Mouse (Mus musculus): ENCODE data around the gene Prkg1. TPM values are rescaled to one million over a fixed set of nuclear protein-coding genes. Genes with fewer than 3 reads are reported as not detected.

Prkg1 gene
- polyA plus RNA-seq, 1 experiment from 2014 or later = 11.5 TPM

DNA sequence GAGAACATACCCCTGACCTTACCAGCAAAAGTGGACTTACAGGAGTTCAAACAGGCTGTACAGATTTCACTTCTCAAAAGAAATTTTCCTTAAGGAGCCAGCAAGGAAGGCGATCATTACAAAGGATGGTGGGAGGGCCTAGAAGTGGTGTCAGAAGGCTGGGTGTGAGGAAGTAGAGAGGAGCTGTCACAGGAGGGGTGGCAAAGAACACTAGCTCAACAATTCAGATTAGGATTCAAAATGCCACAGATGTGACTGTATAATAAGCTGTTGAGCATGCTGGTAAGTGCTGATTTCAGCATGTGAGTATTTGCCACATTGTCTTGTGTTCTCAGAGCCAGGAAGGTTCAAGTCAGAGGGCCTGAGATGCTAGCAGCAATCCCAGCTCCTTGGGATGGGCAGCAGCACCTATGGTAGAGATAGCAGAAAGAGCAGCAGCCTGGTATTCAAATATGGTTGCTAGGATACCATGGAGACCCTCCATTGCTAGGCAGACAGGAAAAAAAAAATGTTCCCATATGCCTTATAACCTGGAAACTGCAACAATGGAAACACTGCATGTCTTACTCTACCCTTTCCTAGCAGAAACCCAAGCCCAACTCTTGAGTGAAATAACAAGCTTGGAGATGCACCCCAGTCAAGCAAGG, 106.0 kb downstream of the Prkg1 start:
- Histone ChIP-seq H3K4me1 (0 out of 2 replicates have a peak, but pooled peaks cover 4% of the 10 kb centered on the region), H3K4me2 (replicated peaks) (no peak overlapping the region), H3K4me3 (no peak overlapping the region), H3K36me3 (no peaks in the 10 kb centered on the region), H3K27me3 (replicated peaks) (no peaks in the 10 kb centered on the region), H3K27ac (no peak overlapping the region), H3K9ac (no peak overlapping the region), H3K9me3 (no peaks in the 10 kb centered on the region)
- no peak for ATAC-seq (ENCODE audit: low FRiP score, low read depth)
- WGBS = 85% methylated on average over 1 of the region's 1 CpGs

- Histone ChIP-seq H3K4me1 (0 out of 2 replicates have a peak, but pooled peaks cover 4% of the 10 kb centered on the region), H3K4me2 (replicated peaks) (no peak overlapping the region), H3K4me3 (no peak overlapping the region), H3K27ac (no peak overlapping the region), H3K36me3 (no peaks in the 10 kb centered on the region), H3K9ac (no peak overlapping the region), H3K9me3 (no peaks in the 10 kb centered on the region), H3K27me3 (replicated peaks) (no peaks in the 10 kb centered on the region)
- 82% methylated on average over 7 of the region's 7 CpGs for WGBS
- ATAC-seq (ENCODE audit: low FRiP score, low read depth) = no peak
These were observed 108.6 kb downstream of the Prkg1 start for GRCm38 (mm10) chr19:31656256-31656655.

DNA sequence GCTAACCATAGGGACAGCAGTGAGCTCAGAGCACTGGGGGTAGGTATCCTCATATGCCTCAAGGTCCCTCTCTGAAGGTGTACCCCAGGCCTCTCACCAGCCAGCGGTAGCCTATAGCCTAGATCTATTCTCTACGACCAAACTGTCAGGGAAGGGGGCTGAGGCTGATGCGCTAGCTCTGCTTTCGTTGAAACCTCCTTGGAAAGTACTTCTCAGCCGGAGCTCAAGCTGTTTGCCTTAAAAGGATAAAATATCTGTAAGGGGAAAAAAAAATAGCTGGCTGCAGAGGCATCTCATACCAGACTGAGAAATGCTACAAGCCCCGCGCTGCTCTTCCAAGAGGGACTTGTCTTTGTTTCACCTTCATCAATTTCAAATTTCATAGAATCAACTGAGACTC, 109.0 kb downstream of the Prkg1 start:
- no peak overlapping the region for H3K4me2 ChIP-seq (replicated peaks)

DNA sequence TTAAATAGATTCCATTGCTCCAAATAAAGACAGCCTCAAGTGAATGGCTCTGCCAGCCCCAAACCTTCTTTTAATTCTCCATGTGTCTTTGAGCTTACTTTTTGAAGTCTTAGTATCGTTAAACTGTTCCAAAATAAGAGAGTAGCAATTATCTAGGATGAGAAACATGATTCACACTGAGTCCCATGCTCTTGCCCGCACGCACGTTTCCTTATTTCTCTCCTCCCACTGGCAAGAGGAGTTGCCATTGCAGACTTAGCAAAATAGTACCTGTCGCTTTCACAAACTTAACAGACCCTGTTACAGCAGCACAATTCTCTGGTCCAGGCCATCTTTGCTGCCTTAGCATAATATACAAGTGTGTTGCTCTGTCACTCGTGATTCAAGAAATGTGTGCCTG, 110.8 kb downstream of the Prkg1 start:
- Histone ChIP-seq H3K9ac (no peak overlapping the region), H3K36me3 (no peaks in the 10 kb centered on the region), H3K27me3 (replicated peaks) (no peaks in the 10 kb centered on the region), H3K27ac (no peak overlapping the region), H3K4me1 (0 out of 2 replicates have a peak, but pooled peaks cover 1% of the 10 kb centered on the region), H3K9me3 (no peaks in the 10 kb centered on the region), H3K4me2 (replicated peaks) (no peak overlapping the region), H3K4me3 (no peak overlapping the region)
- ATAC-seq (ENCODE audit: low FRiP score, low read depth) = no peak
- WGBS = 89% methylated on average over 6 of the region's 6 CpGs

More for the DNA sequence above, 109.0 kb downstream of the Prkg1 start:
- WGBS = 85% methylated on average over 7 of the region's 7 CpGs
- H3K27ac ChIP-seq = no peak overlapping the region
- H3K9me3 ChIP-seq = no peaks in the 10 kb centered on the region
- no peak overlapping the region for H3K9ac ChIP-seq
- no peak for ATAC-seq (ENCODE audit: low FRiP score, low read depth)
- H3K27me3 ChIP-seq (replicated peaks) = no peaks in the 10 kb centered on the region
- 0 out of 2 replicates have a peak, but pooled peaks cover 4% of the 10 kb centered on the region for H3K4me1 ChIP-seq
- no peak overlapping the region for H3K4me3 ChIP-seq
- no peaks in the 10 kb centered on the region for H3K36me3 ChIP-seq

DNA sequence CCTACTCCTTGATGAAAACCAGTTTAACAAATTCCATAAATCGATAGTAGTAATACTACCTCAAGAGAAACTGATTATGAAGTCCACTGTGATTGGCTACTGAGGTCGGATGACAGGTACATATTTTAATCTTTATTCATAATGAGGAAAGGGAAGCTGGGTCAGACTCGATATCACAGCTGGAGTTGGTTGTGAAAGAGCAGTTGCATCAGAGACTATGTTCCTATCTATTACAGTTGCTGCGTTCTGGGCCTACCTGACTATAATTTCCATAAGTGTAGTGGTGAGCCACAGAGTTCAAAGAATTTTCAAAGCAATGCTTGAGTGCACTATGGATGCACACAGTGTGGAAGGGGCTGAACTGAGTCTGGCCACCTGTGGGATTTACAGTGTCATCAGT, 114.4 kb downstream of the Prkg1 start:
- Histone ChIP-seq H3K4me3 (no peak overlapping the region), H3K4me1 (no peaks in the 10 kb centered on the region), H3K27me3 (replicated peaks) (no peaks in the 10 kb centered on the region), H3K4me2 (replicated peaks) (no peak overlapping the region), H3K9ac (no peak overlapping the region), H3K27ac (no peak overlapping the region), H3K36me3 (no peaks in the 10 kb centered on the region), H3K9me3 (no peaks in the 10 kb centered on the region)
- ATAC-seq (ENCODE audit: low FRiP score, low read depth) = no peak
- WGBS = 92% methylated on average over 4 of the region's 4 CpGs

DNA sequence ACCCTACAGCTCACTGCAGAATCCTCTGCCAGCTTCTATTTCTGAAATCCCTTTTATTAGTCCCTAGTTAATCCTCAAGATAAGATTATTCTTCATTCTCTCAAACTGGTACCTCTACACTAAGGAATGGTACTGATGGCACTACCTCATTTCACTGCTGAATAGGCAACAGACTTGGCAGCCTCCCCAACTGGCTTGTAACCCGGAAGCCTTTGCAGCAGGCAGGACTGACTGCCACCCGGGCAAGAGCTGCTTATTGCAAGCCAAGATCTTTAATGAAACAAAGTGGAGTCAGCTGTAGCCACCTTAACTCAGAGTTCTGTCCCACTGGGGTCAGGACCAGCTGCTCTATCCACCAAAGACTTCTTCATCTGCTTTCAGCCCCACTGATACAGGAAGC, 117.3 kb downstream of the Prkg1 start:
- Histone ChIP-seq H3K9ac (no peak overlapping the region), H3K4me1 (no peaks in the 10 kb centered on the region), H3K36me3 (no peaks in the 10 kb centered on the region), H3K4me2 (replicated peaks) (no peak overlapping the region), H3K4me3 (no peak overlapping the region), H3K9me3 (no peaks in the 10 kb centered on the region), H3K27me3 (replicated peaks) (no peaks in the 10 kb centered on the region), H3K27ac (no peak overlapping the region)
- ATAC-seq (ENCODE audit: low FRiP score, low read depth) = no peak
- 86% methylated on average over 2 of the region's 2 CpGs for WGBS

- Histone ChIP-seq H3K4me2 (replicated peaks) (no peak overlapping the region), H3K9ac (no peak overlapping the region), H3K9me3 (no peaks in the 10 kb centered on the region), H3K4me3 (no peak overlapping the region), H3K27ac (no peak overlapping the region), H3K4me1 (no peaks in the 10 kb centered on the region), H3K27me3 (replicated peaks) (no peaks in the 10 kb centered on the region), H3K36me3 (no peaks in the 10 kb centered on the region)
- peak; percentile 58; the same call in 1 of the 2 replicates for ATAC-seq (ENCODE audit: low FRiP score, low read depth)
- 46% methylated on average over 8 of the region's 8 CpGs for WGBS
These were observed 133.6 kb downstream of the Prkg1 start for GRCm38 (mm10) chr19:31630899-31631869.

- Histone ChIP-seq H3K9me3 (no peaks in the 10 kb centered on the region), H3K4me2 (replicated peaks) (no peak overlapping the region), H3K27me3 (replicated peaks) (no peaks in the 10 kb centered on the region), H3K4me1 (no peaks in the 10 kb centered on the region), H3K27ac (no peak overlapping the region), H3K36me3 (no peaks in the 10 kb centered on the region), H3K4me3 (no peak overlapping the region), H3K9ac (no peak overlapping the region)
- 91% methylated on average over 1 of the region's 1 CpGs for WGBS
- ATAC-seq (ENCODE audit: low FRiP score, low read depth) = no peak
These were observed 143.1 kb downstream of the Prkg1 start for GRCm38 (mm10) chr19:31621716-31622115.

DNA sequence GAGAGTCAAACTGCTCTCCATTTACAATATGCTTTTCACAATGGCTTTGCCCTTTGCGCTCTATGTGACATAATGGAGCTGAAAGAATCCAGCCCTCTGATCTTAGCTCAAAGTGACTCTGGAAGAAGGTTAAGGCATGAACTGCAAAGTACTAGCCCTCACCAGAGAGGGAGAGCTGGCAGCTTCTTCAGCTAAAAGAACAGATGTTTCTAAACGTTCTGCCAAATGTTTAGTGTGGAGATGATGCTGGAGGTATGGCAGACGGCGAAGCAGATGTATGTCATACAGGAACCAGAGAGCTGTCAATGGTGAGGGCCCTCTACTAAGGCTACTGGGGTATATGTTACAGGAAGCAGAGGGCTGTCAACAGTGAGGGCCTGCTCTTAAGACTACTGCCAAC, 148.0 kb downstream of the Prkg1 start:
- ATAC-seq (ENCODE audit: low FRiP score, low read depth) = no peak
- Histone ChIP-seq H3K4me3 (no peak overlapping the region), H3K9me3 (no peaks in the 10 kb centered on the region), H3K27ac (no peak overlapping the region), H3K27me3 (replicated peaks) (no peaks in the 10 kb centered on the region), H3K4me1 (no peaks in the 10 kb centered on the region), H3K4me2 (replicated peaks) (no peak overlapping the region), H3K9ac (no peak overlapping the region), H3K36me3 (no peaks in the 10 kb centered on the region)
- 78% methylated on average over 4 of the region's 4 CpGs for WGBS

DNA sequence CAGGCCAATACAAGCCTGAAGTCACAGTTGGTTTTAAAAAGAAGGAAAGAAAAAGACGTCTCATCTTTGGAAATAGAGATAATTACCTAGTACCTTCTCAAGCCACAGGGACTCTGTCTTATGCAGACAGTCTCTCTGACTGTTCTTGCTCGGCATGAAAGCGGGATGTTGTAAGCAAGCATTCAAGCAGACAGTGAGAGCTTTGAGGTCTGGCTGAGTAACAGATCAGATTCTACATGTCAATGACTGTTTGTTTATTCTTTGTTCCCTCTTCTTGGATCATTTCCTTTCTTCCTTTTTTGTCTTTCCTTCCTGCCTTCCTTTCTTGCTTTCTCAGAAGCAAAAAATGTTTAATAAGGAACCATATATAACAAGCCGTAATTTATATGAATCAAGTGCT, 148.7 kb downstream of the Prkg1 start:
- Histone ChIP-seq H3K27me3 (replicated peaks) (no peaks in the 10 kb centered on the region), H3K27ac (no peak overlapping the region), H3K9me3 (no peaks in the 10 kb centered on the region), H3K36me3 (no peaks in the 10 kb centered on the region), H3K4me1 (no peaks in the 10 kb centered on the region), H3K4me3 (no peak overlapping the region), H3K4me2 (replicated peaks) (no peak overlapping the region), H3K9ac (no peak overlapping the region)
- WGBS = 46% methylated on average over 4 of the region's 4 CpGs
- no peak for ATAC-seq (ENCODE audit: low FRiP score, low read depth)

DNA sequence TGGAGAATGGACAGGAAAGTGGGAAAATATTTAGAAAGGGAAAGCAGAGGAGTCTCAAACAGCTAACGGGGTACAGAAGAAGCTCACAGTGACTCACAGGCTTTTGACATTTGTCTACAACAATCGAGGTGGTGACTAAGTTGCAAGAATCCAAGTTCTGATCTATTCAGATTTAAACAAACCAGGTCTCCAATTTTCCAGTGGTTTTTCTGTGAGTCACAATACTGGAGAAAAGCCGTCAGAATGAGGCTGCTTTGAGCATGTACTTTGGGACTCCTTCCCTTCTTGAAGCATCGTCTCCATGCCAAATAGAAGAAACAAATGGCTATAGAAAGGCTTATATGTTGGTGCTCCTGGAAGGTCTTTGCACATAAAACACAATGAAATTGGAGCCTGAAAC, 151.7 kb downstream of the Prkg1 start:
- Histone ChIP-seq H3K4me3 (no peak overlapping the region), H3K4me2 (replicated peaks) (no peak overlapping the region), H3K27ac (no peak overlapping the region), H3K9ac (no peak overlapping the region), H3K36me3 (no peaks in the 10 kb centered on the region), H3K27me3 (replicated peaks) (no peaks in the 10 kb centered on the region), H3K9me3 (no peaks in the 10 kb centered on the region), H3K4me1 (no peaks in the 10 kb centered on the region)
- no peak for ATAC-seq (ENCODE audit: low FRiP score, low read depth)
- WGBS = 89% methylated on average over 4 of the region's 4 CpGs

GRCm38 (mm10) chr19:31602578-31602977, 162.3 kb downstream of the Prkg1 start:
- Histone ChIP-seq H3K4me3 (no peak overlapping the region), H3K27me3 (replicated peaks) (no peaks in the 10 kb centered on the region), H3K36me3 (no peaks in the 10 kb centered on the region), H3K27ac (no peak overlapping the region), H3K9ac (no peak overlapping the region), H3K4me2 (replicated peaks) (no peak overlapping the region), H3K9me3 (no peaks in the 10 kb centered on the region), H3K4me1 (no peaks in the 10 kb centered on the region)
- WGBS = 96% methylated on average over 8 of the region's 8 CpGs
- no peak for ATAC-seq (ENCODE audit: low FRiP score, low read depth)

Measured in neural tube, embryonic 12.5 days (tissue).